Mouse (Mus musculus) neutrophil, adult 5-6 weeks (primary cell): ENCODE measurements at regions not wholly inside any gene's neighbourhood (a gene's known extent, or its start where the extent isn't known, plus 50 kb on each side); places are given as distances from the start of the nearest gene placed in this dataset.

Experiments
- ATAC-seq: fragments of 151-379, 151-347 bp; 2 replicates; pipeline ENCODE4 v1.8.0; 2017; ENCODE audit warnings: mild to moderate bottlenecking, moderate TSS enrichment; ENCODE audit not compliant: insufficient number of reproducible peaks, poor library complexity, low FRiP score, severe bottlenecking; ENCODE audit errors: extremely low read depth

DNA sequence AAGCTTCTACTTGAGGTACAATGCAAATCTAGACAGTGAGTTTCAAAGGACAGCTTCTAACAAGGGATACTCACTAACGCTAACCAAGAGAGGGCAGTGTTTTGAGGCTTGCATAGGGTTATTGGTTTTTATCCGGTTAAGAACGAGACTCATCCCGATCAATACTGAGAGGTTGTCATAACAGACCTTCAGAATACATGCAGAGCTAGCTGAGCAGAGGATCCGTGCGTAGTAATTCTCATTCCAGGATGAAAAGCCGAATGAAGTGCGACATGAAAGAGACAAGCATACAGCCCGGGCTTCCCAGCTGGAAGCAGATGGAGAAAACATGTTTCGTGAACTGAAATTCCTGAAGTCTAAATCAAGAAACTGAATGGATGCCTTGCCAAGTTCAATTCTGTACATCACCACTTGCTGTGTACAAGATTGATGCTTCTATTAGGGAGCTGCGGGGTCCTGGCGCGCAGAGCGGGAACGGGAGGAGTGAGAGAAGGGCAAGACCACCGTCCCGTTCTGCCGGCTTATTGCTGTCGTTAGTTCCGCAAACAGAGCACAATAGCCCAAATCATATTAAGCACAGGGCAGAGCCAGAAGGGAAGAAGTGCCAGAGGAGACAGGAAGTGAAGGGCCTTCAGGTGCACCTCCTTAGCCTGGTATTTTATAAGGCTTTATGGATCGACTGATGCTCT lies 65.4 kb upstream of the Tes start:
- ATAC-seq = no peak

GRCm38 (mm10) chr6:16995495-16995936 lies 69.4 kb upstream of the Tes start:
- ATAC-seq = no peak

DNA sequence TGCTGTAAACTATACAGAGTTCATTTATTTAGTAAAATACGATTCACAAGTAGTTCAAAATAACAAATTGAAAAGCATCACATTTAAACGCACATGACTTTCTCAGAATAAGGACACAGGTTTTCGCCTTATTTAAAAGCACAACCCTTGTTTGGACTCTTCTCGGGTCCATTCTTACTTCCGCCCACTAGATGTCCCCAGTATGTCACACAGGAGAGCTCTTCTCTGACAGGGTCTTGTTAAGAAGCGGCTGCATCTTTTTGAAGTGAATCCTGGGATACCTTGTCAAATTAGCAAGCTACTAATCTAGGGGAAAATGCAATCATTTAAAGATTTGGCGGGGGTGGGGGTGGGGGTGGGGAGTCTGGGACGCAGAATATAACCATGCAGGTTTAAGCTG lies 70.2 kb upstream of the Tes start:
- ATAC-seq = no peak

DNA sequence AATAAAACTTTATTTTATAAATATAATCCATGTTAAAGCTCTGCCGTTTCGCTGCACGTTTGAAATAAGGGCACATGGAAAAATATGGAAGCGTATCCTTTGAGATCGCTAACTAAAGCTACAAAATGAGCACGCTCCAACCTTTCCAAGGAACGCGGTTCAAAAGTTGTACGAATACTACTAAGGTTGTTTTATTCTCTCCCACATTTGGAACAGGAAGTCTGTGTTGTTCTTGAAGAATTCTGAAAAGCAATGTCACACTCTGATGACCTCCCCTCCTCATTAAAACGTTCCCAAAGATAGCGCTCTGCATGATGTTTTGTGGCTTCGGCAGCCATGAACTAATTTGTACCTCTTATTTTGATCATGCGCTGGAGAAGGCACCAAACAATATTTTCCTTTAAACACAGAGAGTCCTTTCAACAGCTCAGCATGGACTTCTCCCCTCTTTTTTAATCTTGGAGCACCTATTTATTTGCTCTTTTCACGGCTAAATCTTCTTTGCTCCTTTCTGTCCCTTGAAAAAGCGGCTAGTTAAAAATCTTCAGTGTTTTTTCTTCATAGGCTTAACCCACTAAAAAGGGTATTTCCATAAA lies 72.9 kb upstream of the Tes start:
- ATAC-seq = no peak

DNA sequence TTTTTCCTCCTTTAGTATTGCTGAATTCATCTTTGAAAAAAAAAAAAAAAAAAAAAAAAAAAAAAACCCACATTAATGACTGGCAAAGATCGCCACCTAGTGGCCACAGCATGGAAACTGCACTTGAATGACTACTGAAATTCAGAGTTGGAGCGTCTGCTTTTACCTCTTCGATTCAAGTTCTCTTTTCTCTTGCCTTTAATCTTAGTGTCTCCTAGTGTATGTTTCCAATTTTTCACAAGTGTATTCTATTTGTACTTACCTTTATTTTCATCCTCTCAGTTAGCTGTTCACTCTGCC lies 79.9 kb upstream of the Tfec start:
- peak; percentile 51; the same call in 1 of the 2 replicates for ATAC-seq

GRCm38 (mm10) chr6:16977392-16978205 lies 79.4 kb upstream of the Tfec start:
- no peak for ATAC-seq

- ATAC-seq = peak; percentile 45
These were observed 67.4 kb upstream of the Tfec start for GRCm38 (mm10) chr6:16965658-16966057.

GRCm38 (mm10) chr6:16964362-16964761 lies 66.1 kb upstream of the Tfec start:
- no peak for ATAC-seq

DNA sequence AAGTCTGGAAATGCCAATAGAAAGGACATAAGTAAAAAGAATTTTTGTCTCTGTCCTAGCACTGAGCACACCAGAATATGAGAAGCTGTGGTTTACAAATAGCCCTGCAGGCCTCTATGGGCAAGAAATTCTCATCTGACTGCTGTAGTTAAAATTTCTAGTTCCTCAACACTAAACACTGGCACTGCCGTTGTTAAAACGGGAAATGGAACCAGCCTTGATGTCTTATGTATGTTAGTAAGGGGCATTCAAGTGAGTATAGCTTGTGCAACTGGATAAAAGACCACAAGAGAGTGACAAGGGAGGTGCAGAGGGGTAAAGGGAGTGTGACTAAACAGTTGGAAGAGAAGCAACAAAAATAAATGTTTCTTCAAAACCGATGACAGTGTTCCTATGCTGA lies 65.7 kb upstream of the Tfec start:
- ATAC-seq = peak; percentile 41; the same call in 1 of the 2 replicates

GRCm38 (mm10) chr6:16958102-16958501 lies 59.9 kb upstream of the Tfec start:
- ATAC-seq = no peak

DNA sequence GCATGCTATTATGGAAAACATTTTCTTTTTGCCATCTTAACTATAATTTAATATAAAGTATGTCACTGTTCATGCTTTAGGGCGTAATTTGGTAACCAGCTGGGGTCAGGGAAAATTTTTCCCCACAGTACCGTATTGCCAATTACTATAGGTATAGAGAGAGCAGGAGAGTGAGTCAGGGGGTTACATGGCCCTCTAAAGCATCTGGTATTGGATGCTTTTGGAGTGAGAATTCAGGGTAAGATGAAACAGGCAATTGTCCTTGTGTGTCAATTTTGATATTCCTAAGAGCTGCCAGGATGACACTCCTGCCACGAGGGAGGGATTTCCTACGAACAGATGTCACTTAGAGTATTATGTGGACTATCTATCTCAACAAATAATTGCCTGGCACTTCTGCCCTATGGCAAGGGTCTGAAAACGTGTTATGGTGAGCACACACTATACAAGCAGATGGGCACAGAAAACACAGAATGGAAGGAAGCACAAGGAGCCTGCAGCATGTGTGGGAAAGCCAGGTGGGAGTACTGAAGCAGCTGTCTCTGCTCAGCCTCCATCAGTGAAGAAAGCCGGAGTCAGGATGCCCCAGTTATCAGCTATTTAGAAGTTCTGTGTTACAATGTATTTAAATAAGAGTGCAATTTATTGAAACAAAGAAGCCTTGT lies 58.7 kb upstream of the Tfec start:
- no peak for ATAC-seq
